Mouse (Mus musculus): Measurements from ENCODE around the gene Slc6a16.

Gene Slc6a16

GRCm38 (mm10) chr7:45312023-45312422, 71.1 kb downstream of the Slc6a16 start:
- DNase-seq (ENCODE audit: extremely low read depth, low read depth): no peak

- DNase-seq (ENCODE audit: extremely low read depth, low read depth): no peak
Observed at GRCm38 (mm10) chr7:45312686-45313453, 72.0 kb downstream of the Slc6a16 start.

- no peak for DNase-seq (ENCODE audit: extremely low read depth, low read depth)
Observed at GRCm38 (mm10) chr7:45313495-45313894, 72.6 kb downstream of the Slc6a16 start.

DNA sequence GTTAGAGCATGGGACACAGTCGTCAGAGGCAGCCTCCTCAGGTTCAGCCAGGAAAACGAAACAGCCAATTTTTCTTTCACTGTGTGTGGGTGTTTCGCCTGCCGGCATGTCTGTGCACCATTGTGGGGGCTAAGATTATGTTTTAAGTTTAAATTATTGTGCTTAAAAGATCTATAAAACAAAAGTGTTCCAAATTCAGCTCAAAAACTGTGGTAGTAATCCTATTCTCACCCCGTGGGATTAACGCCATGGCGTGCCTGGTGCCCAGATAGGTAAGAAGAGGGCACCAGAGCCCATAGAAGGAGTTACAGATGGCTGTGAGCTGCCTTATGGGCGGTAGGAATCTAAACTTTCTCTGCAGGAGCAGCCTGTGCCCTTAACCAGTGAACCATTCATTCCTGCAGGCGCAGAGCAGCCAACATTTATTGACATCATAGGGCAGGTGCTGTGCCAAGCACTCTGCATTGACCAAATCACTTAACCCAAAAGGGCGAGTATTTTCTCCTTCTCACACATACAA, 74.4 kb downstream of the Slc6a16 start:
- no peak for DNase-seq (ENCODE audit: extremely low read depth, low read depth)

GRCm38 (mm10) chr7:45316536-45316935, 75.7 kb downstream of the Slc6a16 start:
- DNase-seq (ENCODE audit: extremely low read depth, low read depth): no peak

GRCm38 (mm10) chr7:45322245-45322644, 81.4 kb downstream of the Slc6a16 start:
- DNase-seq (ENCODE audit: extremely low read depth, low read depth): no peak

Data from MEL-GATA-1-ER (cell line).